Comparison of ENCODE assay signal across 16 mouse cellular contexts in genomic region chr17:77029108-77029691, GRCm38 (mm10).
"Had no signal": no experiment of that assay in that cellular context is flagged by ENCODE, and none has a peak within 500 bp of the region (broad histone marks: within the 10 kb centered on the region; RNA-seq: fewer than 3 reads in every experiment).

No protein-coding gene starts in this region.

- H3K4me3 ChIP-seq: kidney, embryonic 15.5 days; limb, embryonic 12.5 days; limb, embryonic 15.5 days; midbrain, embryonic 10.5 days had no signal

- H3K4me1 ChIP-seq: kidney, embryonic 15.5 days; limb, embryonic 12.5 days; limb, embryonic 15.5 days; midbrain, embryonic 10.5 days had no signal

- H3K4me2 ChIP-seq: kidney, embryonic 15.5 days; limb, embryonic 12.5 days; limb, embryonic 15.5 days; liver, embryonic 11.5 days had no signal

- H3K9ac ChIP-seq: kidney, embryonic 15.5 days; limb, embryonic 12.5 days; limb, embryonic 15.5 days; liver, embryonic 14.5 days; liver, postnatal 0 days had no signal

- H3K27me3 ChIP-seq: kidney, embryonic 15.5 days; limb, embryonic 12.5 days; limb, embryonic 15.5 days had no signal

- H3K27ac ChIP-seq: kidney, embryonic 15.5 days; limb, embryonic 12.5 days; limb, embryonic 15.5 days; liver, embryonic 14.5 days; midbrain, embryonic 10.5 days had no signal

- H3K9me3 ChIP-seq: kidney, embryonic 15.5 days; limb, embryonic 12.5 days; limb, embryonic 15.5 days; midbrain, embryonic 10.5 days had no signal

- ATAC-seq: liver, postnatal 0 days had no signal

- DNase-seq: kidney, adult 8-10 months; kidney, postnatal 10 days; kidney, postnatal 36 days; left cerebral cortex, postnatal 4 days; liver, postnatal 0 days; lung, postnatal 14 days; lung, postnatal 4 days; midbrain, embryonic 14.5 days; thymus, adult 18-20 months; thymus, postnatal 36 days had no signal

- H3K36me3 ChIP-seq: kidney, embryonic 15.5 days; limb, embryonic 12.5 days; limb, embryonic 15.5 days; midbrain, embryonic 10.5 days had no signal
